Mouse (Mus musculus) lung, adult 2 months (tissue): ENCODE measurements around the gene Pfkfb3.

Source experiments
- CTCF ChIP-seq: fragments of 200-500 bp; IDR thresholded peaks from 2 replicates; pipeline ENCODE4 v1.5.1; 2011; ENCODE audit warnings: mild to moderate bottlenecking, low read length, control low read depth; ENCODE audit not compliant: insufficient read depth
- POLR2A ChIP-seq: fragments of 200-500 bp; IDR thresholded peaks from 2 replicates; pipeline ENCODE4 v1.6.1; 2011; ENCODE audit warnings: low read depth, mild to moderate bottlenecking, control low read depth, low read length, borderline replicate concordance; ENCODE audit errors: extremely low read depth

GRCm38 (mm10) chr2:11423421-11423820 is 130.5 kb downstream of the Pfkfb3 start:
- TF ChIP-seq CTCF (no peak), POLR2A (no peak)
